Mouse (Mus musculus) midbrain, embryonic 11.5 days (tissue): Measurements from ENCODE around the gene Cpxm2. TPM values are rescaled to one million over a fixed set of nuclear protein-coding genes. Genes with fewer than 3 reads are reported as not detected.

Source experiments
- ATAC-seq: fragments of 200-750 bp; cut with Nextera tagmentation; 2 replicates; pipeline ENCODE4 v1.8.0; 2017; ENCODE audit warnings: moderate TSS enrichment, moderate library complexity; ENCODE audit not compliant: low FRiP score
- DNase-seq: peaks from one replicate; pipeline ENCODE4 v3.0.0; 2015; ENCODE audit warnings: low spot score; ENCODE audit errors: missing footprints
- H3K27ac ChIP-seq: fragments of 300-500 bp; sonication (generic); 2 replicates; pipeline ENCODE4 v1.5.1; 2014; ENCODE audit warnings: low read depth, low read length
- H3K27me3 ChIP-seq: fragments of 300-500 bp; sonication (generic); 2 replicates; pipeline ENCODE4 v1.6.1; 2014; ENCODE audit warnings: mild to moderate bottlenecking, low read length, moderate library complexity, mixed read lengths; ENCODE audit not compliant: control insufficient read depth, insufficient read depth
- H3K36me3 ChIP-seq: fragments of 300-500 bp; sonication (generic); 2 replicates; pipeline ENCODE4 v1.6.1; 2014; ENCODE audit warnings: mild to moderate bottlenecking, low read length, moderate library complexity, mixed read lengths; ENCODE audit not compliant: control insufficient read depth, insufficient read depth
- H3K4me1 ChIP-seq: fragments of 300-500 bp; sonication (generic); 2 replicates; pipeline ENCODE4 v1.6.1; 2014; ENCODE audit warnings: low read length; ENCODE audit not compliant: control insufficient read depth, insufficient read depth
- H3K4me2 ChIP-seq: fragments of 300-500 bp; sonication (generic); 2 replicates; pipeline ENCODE4 v1.6.1; 2014; ENCODE audit warnings: mild to moderate bottlenecking, moderate library complexity
- H3K4me3 ChIP-seq: fragments of 300-500 bp; sonication (generic); 2 replicates; pipeline ENCODE4 v1.5.1; 2014; ENCODE audit warnings: low read depth, low read length
- H3K9ac ChIP-seq: fragments of 300-500 bp; sonication (generic); 2 replicates; pipeline ENCODE4 v1.6.1; 2014; ENCODE audit warnings: low read length
- H3K9me3 ChIP-seq: fragments of 300-500 bp; sonication (generic); 2 replicates; pipeline ENCODE4 v1.6.1; 2016; ENCODE audit warnings: low read length; ENCODE audit not compliant: control insufficient read depth
- WGBS: fragments of 180-500 bp; shearing (Covaris S2); extraction: QIAGEN DNeasy Blood & Tissue Kit; methylation state at CpG from one replicate; pipeline ENCODE4 v1.1.7; 2014; 5-methylcytosine and 5-hydroxymethylcytosine counted together
- polyA plus RNA-seq: library from polyadenylated mRNA; unstranded; fragments of >200 nt; fragmentation: Nextera tagmentation; extraction: Ambion mirVana; gene quantifications from 2 replicates; pipeline ENCODE4 v1.2.1, GENCODE M21; 2014

Gene Cpxm2
- polyA plus RNA-seq, 1 experiment from 2014 or later: 1.3 TPM

DNA sequence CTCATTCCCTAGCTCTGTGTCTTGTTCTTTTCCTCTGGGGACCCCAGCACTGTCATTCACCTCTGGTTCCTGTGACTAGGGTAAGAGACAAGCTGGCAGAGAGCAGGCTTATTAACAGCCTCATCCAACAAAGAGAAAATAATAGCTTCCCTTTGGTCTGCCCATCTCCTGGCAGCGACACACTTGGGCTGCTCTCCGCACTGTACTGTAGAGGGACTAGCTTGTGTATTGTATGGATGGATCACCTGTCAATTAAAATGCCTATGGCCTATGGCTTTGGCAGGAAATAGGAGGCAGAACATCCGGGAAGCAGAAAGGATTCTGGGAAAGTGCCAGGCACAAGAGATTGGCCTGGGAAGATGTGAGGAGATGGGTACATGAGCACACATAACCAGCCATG lies 7.7 kb upstream of the Cpxm2 start:
- no peaks in the 10 kb centered on the region for H3K27me3 ChIP-seq
- H3K9me3 ChIP-seq: no peaks in the 10 kb centered on the region
- H3K4me3 ChIP-seq: no peak overlapping the region
- DNase-seq (no peak), ATAC-seq (no peak)
- WGBS: 89% methylated on average over 3 of the region's 3 CpGs
- H3K4me2 ChIP-seq: no peak overlapping the region
- no peak overlapping the region for H3K27ac ChIP-seq
- no peak overlapping the region for H3K9ac ChIP-seq
- no peaks in the 10 kb centered on the region for H3K4me1 ChIP-seq
- no peaks in the 10 kb centered on the region for H3K36me3 ChIP-seq

DNA sequence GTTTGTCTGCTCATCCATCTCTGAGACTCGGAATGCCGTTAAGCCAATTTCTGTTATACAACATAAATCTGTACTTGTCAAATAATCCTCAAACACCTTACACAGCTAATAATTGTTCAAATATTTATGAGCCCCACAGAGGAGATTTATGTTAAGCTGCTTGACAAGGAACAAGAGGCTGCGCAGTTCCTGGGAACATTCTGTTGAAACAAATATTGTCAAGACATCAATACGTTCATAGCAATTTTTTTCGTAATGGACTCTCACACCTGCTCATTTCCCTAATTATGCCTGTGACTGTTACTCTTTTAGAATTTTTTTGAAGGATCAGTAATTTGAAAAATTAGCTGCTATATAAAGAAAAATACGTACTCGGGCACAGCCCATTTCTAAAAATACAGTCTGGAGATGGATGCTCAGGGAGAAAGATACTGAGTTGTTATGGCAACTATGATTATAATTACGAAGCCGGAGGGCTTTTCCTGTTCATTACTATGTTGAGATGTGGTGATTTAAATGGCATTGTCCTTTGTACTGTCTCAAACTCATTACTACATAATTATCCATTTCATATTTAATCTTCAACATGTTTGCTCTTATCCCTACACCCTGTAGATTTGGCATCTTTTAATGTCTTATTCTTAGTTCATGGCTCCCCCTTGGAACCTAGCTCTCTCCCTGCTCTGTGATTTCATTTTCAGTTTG lies 3.9 kb upstream of the Cpxm2 start:
- ATAC-seq: no peak
- 84% methylated on average over 9 of the region's 9 CpGs for WGBS
- Histone ChIP-seq H3K4me2 (no peak overlapping the region), H3K27ac (no peak overlapping the region), H3K4me1 (peaks cover 9% of the 10 kb centered on the region), H3K36me3 (no peaks in the 10 kb centered on the region), H3K9ac (no peak overlapping the region), H3K4me3 (no peak overlapping the region), H3K9me3 (no peaks in the 10 kb centered on the region), H3K27me3 (peaks cover 13% of the 10 kb centered on the region)
- no peak for DNase-seq

DNA sequence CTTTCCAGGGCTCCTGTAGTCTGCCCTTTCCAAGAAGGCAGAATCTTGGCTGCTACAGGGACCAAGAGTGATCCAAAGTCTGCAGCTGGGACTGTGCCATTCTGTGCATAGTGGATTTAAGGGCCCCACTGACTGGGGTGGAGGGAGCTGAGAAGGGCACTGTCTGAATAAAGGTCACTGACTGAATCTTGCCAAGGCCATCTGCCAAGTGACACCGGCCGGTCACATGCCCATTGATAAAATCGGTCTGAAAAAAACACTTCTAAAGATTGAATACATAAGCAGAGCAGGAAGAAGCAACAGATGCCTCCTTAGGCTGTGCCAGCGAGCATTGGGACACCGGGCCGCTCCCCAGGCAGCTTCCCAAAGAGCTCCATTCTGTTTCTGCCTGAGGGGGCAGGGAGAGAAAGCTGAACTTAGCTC lies 803 bp downstream of the Cpxm2 start:
- 25% methylated on average over 6 of the region's 6 CpGs for WGBS
- DNase-seq (peak; percentile 87), ATAC-seq (no peak)
- H3K27me3 ChIP-seq: peaks cover 13% of the 10 kb centered on the region
- peaks cover 9% of the 10 kb centered on the region for H3K4me1 ChIP-seq
- no peak overlapping the region for H3K4me3 ChIP-seq
- no peak overlapping the region for H3K27ac ChIP-seq
- H3K36me3 ChIP-seq: no peaks in the 10 kb centered on the region
- H3K9me3 ChIP-seq: no peaks in the 10 kb centered on the region
- H3K4me2 ChIP-seq: peak overlapping the region; percentile 82
- no peak overlapping the region for H3K9ac ChIP-seq

DNA sequence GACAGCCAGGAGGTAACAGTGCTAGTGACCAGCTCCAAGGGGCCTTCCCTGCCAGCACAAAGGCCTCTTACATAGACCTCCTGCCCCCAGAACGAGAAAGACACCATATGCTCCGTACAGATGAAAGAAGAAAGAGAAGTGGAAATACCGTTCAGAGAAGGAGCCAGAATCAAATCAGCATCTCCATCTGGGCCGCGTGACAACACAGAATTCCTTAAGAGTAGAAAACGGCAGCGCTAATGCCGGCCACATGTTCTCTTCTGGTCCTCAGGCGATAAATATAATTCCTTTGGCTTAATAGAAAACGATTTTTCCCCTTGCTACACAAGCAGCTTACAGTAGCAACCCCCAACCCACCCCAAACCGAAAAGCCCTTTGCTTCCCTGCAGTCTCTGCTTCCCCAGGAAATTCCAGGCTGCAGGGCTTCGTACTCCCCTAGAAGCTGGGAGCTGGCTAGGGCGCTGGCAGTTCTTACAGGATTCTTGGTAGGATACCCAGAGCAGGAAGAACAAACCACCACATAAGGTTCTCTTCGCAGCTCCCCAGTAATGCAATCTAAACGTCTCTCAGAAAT lies 9.2 kb downstream of the Cpxm2 start:
- WGBS: 79% methylated on average over 15 of the region's 15 CpGs
- H3K27me3 ChIP-seq: no peaks in the 10 kb centered on the region
- H3K4me1 ChIP-seq: no peaks in the 10 kb centered on the region
- H3K4me2 ChIP-seq: no peak overlapping the region
- no peak overlapping the region for H3K4me3 ChIP-seq
- DNase-seq (no peak), ATAC-seq (no peak)
- H3K36me3 ChIP-seq: no peaks in the 10 kb centered on the region
- no peak overlapping the region for H3K9ac ChIP-seq
- H3K27ac ChIP-seq: no peak overlapping the region
- no peaks in the 10 kb centered on the region for H3K9me3 ChIP-seq

DNA sequence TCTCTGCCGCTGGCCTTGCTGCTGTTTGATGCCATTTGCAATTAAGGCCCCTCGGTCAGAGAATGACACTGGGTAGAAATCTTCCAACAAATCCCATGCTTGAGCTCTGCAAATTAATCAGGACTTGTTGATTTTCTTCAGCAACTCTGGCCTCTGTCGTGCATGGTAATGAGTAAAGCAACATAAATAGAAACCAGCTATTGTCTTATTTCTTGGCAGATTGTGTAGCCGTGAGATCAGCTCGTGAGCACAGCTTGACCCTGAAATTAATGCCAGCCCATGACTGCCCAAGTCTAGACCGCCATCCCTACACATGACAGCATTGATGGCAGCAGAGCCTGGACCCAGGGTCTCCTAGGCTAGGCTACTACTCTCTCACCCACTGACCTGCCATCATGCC lies 25.9 kb downstream of the Cpxm2 start:
- H3K4me1 ChIP-seq: no peaks in the 10 kb centered on the region
- 80% methylated on average over 6 of the region's 6 CpGs for WGBS
- no peak overlapping the region for H3K27ac ChIP-seq
- ATAC-seq (no peak), DNase-seq (peak; percentile 44)
- H3K27me3 ChIP-seq: no peaks in the 10 kb centered on the region
- H3K36me3 ChIP-seq: no peaks in the 10 kb centered on the region
- H3K9me3 ChIP-seq: no peaks in the 10 kb centered on the region
- H3K4me3 ChIP-seq: no peak overlapping the region
- no peak overlapping the region for H3K9ac ChIP-seq
- no peak overlapping the region for H3K4me2 ChIP-seq

DNA sequence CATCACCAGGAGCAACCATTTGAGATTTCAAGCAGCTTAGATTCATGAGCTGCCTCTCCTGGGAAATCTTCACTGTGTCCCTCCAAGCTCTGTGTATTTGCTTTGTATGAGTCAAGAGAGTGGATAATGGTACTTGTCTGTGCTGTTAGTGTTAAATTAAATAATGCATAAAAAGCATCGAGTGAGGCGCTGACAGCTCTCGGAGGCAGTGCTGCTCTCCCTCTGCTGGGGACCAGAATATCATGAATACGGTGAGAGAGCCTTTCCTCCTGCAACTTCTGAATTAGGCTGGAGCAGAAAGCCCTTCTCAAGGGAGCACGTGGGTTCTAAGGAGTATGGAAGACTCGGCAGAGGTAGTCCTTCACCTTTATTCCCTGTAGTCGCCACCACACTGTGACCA lies 29.6 kb downstream of the Cpxm2 start:
- no peaks in the 10 kb centered on the region for H3K4me1 ChIP-seq
- no peak overlapping the region for H3K27ac ChIP-seq
- no peak overlapping the region for H3K9ac ChIP-seq
- WGBS: 82% methylated on average over 7 of the region's 7 CpGs
- H3K36me3 ChIP-seq: no peaks in the 10 kb centered on the region
- no peak for ATAC-seq
- H3K27me3 ChIP-seq: no peaks in the 10 kb centered on the region
- no peak overlapping the region for H3K4me2 ChIP-seq
- no peak overlapping the region for H3K4me3 ChIP-seq
- no peak for DNase-seq
- H3K9me3 ChIP-seq: no peaks in the 10 kb centered on the region

DNA sequence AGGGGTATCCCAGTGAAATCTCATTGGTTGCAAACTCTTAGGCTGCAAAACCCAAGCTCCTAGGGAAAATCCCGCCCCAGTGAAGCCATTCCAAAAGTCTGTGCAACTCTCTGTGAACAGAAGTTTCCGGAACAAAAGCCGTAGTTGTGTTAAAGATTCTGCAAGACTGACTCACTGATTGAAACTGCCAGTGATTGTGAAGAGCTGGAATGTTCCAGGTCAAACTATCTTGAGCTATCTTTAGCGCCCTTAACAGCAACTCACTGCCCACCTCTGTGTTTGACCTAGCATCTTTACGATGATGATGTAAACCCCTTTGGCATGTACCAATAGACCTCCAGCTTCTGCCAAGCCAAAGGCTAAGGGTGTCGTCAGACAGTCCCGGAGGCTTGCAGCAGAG lies 31.3 kb downstream of the Cpxm2 start:
- 80% methylated on average over 7 of the region's 7 CpGs for WGBS
- Histone ChIP-seq H3K27ac (no peak overlapping the region), H3K4me3 (no peak overlapping the region), H3K4me1 (no peaks in the 10 kb centered on the region), H3K9ac (no peak overlapping the region), H3K4me2 (no peak overlapping the region), H3K27me3 (no peaks in the 10 kb centered on the region), H3K9me3 (no peaks in the 10 kb centered on the region), H3K36me3 (no peaks in the 10 kb centered on the region)
- no peak for ATAC-seq
- DNase-seq: no peak

DNA sequence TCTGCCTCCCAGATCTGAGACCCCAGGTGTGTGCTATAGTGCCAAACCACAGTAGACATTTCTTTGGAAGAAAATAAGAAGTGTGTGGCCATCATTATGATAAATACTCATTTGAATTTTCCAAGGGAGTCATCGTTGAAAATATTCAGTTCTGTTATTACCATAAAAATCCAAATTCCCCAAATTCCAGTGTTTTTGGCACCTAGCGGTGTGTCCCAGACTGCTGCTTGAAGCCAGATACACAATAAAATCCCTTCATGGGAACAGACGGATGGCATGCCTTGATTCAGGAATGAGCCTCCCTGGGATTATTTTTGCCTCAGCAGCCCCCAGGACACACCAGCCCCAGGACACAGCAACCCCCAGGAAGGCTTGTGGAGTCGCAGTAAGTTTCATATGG lies 34.7 kb downstream of the Cpxm2 start:
- Histone ChIP-seq H3K4me2 (no peak overlapping the region), H3K27ac (no peak overlapping the region), H3K4me1 (no peaks in the 10 kb centered on the region), H3K27me3 (no peaks in the 10 kb centered on the region), H3K9me3 (no peaks in the 10 kb centered on the region), H3K4me3 (no peak overlapping the region), H3K36me3 (no peaks in the 10 kb centered on the region), H3K9ac (no peak overlapping the region)
- DNase-seq (no peak), ATAC-seq (no peak)
- 90% methylated on average over 4 of the region's 4 CpGs for WGBS

DNA sequence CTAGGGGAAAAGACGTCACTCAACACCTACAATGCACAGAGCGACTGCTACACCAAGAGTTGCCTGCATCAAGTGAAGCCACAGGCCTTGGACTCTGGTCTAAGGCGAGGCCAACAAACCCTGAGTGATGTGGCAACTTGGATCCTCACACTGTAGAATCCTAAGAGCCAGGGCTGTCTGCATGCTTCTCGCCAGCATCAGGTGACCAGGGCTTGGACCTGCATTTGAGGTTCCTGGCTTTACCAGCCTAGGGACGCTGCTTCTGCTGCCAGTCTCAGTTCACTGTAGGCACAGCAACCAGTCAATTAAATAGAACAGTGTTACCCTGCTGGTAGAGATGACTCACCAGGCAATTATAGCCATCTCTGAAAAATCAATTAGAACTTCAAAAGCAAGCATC lies 42.8 kb downstream of the Cpxm2 start:
- no peaks in the 10 kb centered on the region for H3K27me3 ChIP-seq
- H3K27ac ChIP-seq: no peak overlapping the region
- ATAC-seq (no peak), DNase-seq (no peak)
- no peak overlapping the region for H3K9ac ChIP-seq
- no peaks in the 10 kb centered on the region for H3K9me3 ChIP-seq
- no peaks in the 10 kb centered on the region for H3K36me3 ChIP-seq
- 75% methylated on average over 5 of the region's 5 CpGs for WGBS
- no peak overlapping the region for H3K4me2 ChIP-seq
- H3K4me3 ChIP-seq: no peak overlapping the region
- H3K4me1 ChIP-seq: no peaks in the 10 kb centered on the region
